Mouse (Mus musculus) induced T-regulatory cell, adult 2 months (primary cell): ENCODE measurements around the gene Gtsf1.

Experiments
- DNase-seq: peaks from one replicate; pipeline ENCODE4 v3.0.0-alpha.2; 2012; ENCODE audit warnings: low read depth

Gene Gtsf1

DNA sequence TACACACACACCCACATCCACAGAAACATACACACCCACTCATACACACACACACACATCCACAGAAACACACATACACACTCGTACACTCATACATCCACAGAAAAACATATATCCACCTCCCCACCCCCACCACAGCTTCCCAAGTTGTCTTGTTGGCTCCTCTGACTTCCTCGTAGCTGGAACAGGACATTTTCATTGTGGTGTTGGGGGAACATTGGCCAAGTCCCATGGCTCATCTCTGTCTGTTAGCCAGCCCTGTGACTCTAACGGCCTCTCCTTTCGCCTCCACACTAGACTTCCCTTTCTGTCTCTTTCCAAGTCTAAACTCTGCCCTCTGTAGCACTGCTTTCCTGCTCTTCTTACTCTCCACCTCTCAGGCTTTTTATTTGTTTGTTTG is 72.5 kb downstream of the Gtsf1 start:
- no peak for DNase-seq

DNA sequence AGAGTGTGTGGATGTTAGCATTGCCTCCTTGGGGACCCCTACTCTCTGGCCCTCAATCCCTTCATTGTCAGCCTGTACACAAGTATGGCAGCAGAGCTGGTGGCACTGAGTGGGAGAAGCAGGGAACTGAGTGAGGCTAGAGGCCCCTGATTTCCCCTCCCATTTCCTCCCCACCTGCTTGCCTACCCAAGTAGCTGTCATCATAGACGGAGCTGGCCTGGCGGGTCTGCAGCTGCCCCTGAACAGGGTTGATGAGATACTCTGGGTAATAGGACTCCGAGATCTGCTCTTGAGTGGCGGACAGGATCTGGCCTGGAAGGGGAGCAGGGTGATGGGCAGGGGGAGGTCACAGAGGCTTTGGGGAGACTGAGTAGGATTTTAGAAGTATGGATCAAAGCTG is 74.1 kb downstream of the Gtsf1 start:
- no peak for DNase-seq

DNA sequence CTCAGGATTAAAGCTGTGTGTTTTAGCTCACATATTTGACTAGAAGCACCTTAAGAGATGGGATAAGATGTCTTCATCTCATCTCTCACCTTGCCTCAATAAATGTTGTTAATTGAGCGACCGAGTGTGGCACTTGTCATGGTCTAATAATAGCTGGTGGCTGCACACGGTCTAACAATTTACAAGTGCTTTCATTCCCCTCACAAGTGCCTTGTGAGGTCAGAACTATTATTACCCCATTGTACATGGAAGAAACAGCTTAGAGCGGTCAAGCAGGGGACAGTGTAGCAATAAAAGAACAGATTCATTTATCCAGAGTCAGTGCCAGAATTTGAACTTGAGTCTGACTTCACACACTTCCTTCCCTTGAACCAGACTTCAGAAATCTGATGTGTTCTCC is 74.8 kb downstream of the Gtsf1 start:
- no peak for DNase-seq

DNA sequence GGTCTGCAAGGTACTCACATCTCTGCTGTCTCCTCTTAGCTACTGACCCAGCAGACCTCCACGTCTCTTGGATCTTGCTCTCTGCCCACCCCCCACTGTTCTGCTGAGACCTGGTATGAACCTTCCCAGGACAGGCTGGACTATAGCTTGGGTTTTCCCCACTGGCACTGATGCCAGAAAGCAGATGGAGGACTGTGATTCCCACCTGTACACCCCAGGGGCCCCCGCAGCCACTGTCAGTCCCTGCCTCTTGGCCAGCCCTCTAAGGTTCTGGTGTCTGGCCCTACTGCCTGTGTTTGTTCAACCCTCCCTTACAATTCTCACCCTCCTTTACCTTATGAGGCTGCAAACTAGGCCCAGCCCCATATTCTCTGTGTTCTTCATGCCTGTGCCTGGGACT is 75.6 kb downstream of the Gtsf1 start:
- DNase-seq, result no peak

DNA sequence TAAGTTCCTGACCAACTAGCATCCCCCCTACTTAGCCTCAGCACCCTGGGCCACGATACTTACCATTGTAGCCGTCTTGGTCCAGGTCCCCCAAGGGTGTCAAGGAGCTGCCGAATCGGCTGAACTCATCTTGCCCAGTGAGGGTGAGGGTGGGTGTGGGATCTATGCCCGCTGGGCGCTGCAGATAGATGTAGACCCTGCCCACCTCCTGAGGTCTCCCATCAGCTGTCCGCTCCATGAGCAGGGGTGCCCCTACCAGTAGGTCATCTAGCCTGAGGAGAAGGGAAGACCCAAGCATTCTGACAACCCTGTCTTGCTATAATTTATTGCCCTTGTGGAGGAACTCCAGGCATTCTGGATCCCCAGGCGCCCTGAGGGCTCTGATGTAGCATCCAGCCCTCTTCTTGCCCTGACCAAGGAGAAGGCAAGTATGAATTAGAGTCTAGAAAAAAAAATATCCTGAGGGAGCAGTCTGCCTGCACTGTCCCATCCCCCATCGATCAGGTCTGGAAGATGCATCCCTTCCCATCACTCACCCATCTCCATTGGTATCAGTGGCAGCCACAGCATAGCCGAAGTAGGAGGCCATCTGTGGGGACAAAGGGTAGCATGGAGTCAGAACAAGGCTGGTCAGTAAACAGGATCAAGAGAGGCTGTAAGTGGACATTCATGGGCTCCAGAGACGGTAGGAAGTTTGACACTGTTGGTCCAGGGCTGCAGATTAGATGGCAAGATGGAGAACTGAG is 76.6 kb downstream of the Gtsf1 start:
- DNase-seq, result no peak

DNA sequence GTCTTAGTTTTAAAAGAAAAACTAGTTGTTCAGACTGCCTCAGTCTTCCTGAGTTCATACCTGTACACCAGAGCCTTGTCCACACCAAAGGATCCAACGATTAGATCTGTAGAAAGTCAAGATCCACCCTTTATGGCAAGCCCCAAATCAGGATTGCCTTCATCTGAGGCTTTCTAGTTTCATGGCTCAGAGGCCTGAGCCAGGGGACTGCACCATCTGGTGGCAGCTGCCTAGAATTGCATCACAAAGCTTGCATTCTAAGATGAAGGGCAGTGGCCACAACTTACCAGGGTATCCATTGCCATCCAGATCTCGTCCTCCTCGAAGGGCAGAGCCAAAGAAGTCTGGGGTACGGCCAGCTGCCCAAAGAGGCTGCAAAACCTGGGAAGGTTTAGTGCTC is 77.4 kb downstream of the Gtsf1 start:
- DNase-seq, result peak; percentile 70
